Mouse (Mus musculus) liver, adult 2 months (tissue): ENCODE results near the gene Sass6. TPM values are rescaled to one million over a fixed set of nuclear protein-coding genes. Genes with fewer than 3 reads are reported as not detected.
A peak's percentile ranks its signal among the peaks of the same experiment; 100 is the strongest.
"Not testable (repeated sequence)": the region's sequence is repeated elsewhere in the genome, so short reads cannot be mapped to it uniquely, and the experiment has no call there.

Experiments
- DNase-seq: peaks from one replicate; pipeline ENCODE4 v3.0.0-alpha.2; 2011; ENCODE audit warnings: low read depth, low spot score; ENCODE audit errors: extremely low read depth
- H3K27ac ChIP-seq: fragments of 200-500 bp; replicated peaks from 2 replicates; pipeline ENCODE4 v1.5.1; 2012; ENCODE audit warnings: low read depth, mild to moderate bottlenecking, control low read depth, inconsistent platforms, low read length; ENCODE audit not compliant: insufficient read depth
- H3K27me3 ChIP-seq: fragments of 200-500 bp; 2 replicates; pipeline ENCODE4 v1.6.1; 2012; ENCODE audit warnings: mild to moderate bottlenecking, moderate library complexity, low read length, inconsistent platforms; ENCODE audit not compliant: control insufficient read depth, insufficient read depth
- H3K36me3 ChIP-seq: fragments of 200-500 bp; 2 replicates; pipeline ENCODE4 v1.6.1; 2012; ENCODE audit warnings: low read length, inconsistent platforms; ENCODE audit not compliant: control insufficient read depth, insufficient read depth
- H3K4me1 ChIP-seq: fragments of 200-500 bp; 2 replicates; pipeline ENCODE4 v1.6.1; 2011; ENCODE audit warnings: low read length; ENCODE audit not compliant: control insufficient read depth, insufficient read depth
- H3K4me3 ChIP-seq: fragments of 200-500 bp; 2 replicates; pipeline ENCODE4 v1.5.1; 2011; ENCODE audit warnings: low read depth, mild to moderate bottlenecking, control low read depth, low read length, moderate library complexity; ENCODE audit not compliant: insufficient read depth
- H3K79me2 ChIP-seq: fragments of 200-500 bp; 2 replicates; pipeline ENCODE4 v1.6.1; 2012; ENCODE audit warnings: inconsistent platforms, mild to moderate bottlenecking, low read length, moderate library complexity; ENCODE audit not compliant: control insufficient read depth, insufficient read depth
- H3K9ac ChIP-seq: fragments of 200-500 bp; 2 replicates; pipeline ENCODE4 v1.6.1; 2012; ENCODE audit warnings: low read depth, mild to moderate bottlenecking, control low read depth, inconsistent platforms, low read length
- CTCF ChIP-seq: fragments of 200-500 bp; IDR thresholded peaks from 2 replicates; pipeline ENCODE4 v1.5.1; 2011; ENCODE audit warnings: low read depth, low read length, control low read depth
- POLR2A ChIP-seq: fragments of 200-500 bp; IDR thresholded peaks from 2 replicates; pipeline ENCODE4 v1.6.1; 2011; ENCODE audit warnings: low read length, control low read depth; ENCODE audit not compliant: insufficient read depth; ENCODE audit errors: extremely low read depth
- WGBS: fragments of 180-500 bp; shearing (Covaris S2); methylation state at CpG from one replicate; pipeline ENCODE4 v1.1.7; 2018; 5-methylcytosine and 5-hydroxymethylcytosine counted together
- polyA plus RNA-seq: library from polyadenylated mRNA; depleted of rRNA; stranded (reverse); fragments of >200 nt; gene quantifications from 2 replicates; pipeline ENCODE4 v1.2.3, GENCODE M21; 2012
- total RNA-seq: library from RNA; depleted of rRNA; stranded (reverse); fragments of >200 nt; gene quantifications from 2 replicates; pipeline ENCODE4 v1.2.3, GENCODE M21; 2014

Sass6 gene
- total and polyA plus RNA-seq, 2 experiments: 0.28 to 1.3 TPM

DNA sequence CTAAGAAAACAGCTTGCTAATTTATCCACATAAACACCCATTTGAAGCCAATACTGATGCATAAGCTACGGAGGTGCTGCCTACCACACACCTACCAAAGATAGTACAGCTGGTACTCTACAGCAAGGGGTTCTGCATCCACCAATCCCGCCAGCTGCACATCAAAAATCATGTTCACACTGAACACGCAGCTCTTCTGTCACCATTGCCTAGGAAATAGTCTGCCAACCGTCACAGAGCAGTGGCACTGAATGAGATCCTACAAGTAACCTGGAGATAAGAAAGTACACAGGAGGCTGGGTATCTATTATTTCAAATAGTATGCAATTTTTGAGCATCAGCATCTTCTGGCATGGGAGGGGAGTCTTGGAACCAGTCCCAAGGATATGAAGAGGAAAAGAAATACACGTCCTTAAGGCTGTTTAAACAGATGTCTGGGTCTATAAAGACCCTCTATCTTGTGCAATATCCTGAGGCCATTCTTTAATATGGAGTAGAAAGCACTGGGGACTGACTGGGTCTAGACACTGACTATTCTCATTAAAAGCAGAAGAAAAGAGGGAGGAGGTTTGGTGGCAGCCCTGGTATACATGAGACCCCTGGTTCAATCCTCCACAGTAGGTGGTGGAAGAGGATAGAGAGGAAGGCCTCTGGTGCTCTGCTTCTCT is 58.6 kb downstream of the Sass6 start:
- Histone ChIP-seq H3K36me3 (peaks cover 12% of the 10 kb centered on the region; the same call in 1 of the 2 replicates), H3K27ac (no peak overlapping the region), H3K27me3 (no peaks in the 10 kb centered on the region), H3K79me2 (peaks cover 32% of the 10 kb centered on the region), H3K4me3 (no peak overlapping the region), H3K4me1 (peaks cover 5% of the 10 kb centered on the region), H3K9ac (no peak overlapping the region)
- WGBS: 73% methylated on average over 5 of the region's 5 CpGs
- TF ChIP-seq CTCF (no peak), POLR2A (no peak)
- no peak for DNase-seq

GRCm38 (mm10) chr3:116654051-116654450 is 59.3 kb downstream of the Sass6 start:
- not testable (repeated sequence) for DNase-seq, H3K27me3 ChIP-seq, H3K9ac ChIP-seq, H3K36me3 ChIP-seq, H3K4me3 ChIP-seq, H3K27ac ChIP-seq, H3K4me1 ChIP-seq
- peaks cover 35% of the 10 kb centered on the region for H3K79me2 ChIP-seq
- WGBS: 88% methylated on average over 11 of the region's 11 CpGs

DNA sequence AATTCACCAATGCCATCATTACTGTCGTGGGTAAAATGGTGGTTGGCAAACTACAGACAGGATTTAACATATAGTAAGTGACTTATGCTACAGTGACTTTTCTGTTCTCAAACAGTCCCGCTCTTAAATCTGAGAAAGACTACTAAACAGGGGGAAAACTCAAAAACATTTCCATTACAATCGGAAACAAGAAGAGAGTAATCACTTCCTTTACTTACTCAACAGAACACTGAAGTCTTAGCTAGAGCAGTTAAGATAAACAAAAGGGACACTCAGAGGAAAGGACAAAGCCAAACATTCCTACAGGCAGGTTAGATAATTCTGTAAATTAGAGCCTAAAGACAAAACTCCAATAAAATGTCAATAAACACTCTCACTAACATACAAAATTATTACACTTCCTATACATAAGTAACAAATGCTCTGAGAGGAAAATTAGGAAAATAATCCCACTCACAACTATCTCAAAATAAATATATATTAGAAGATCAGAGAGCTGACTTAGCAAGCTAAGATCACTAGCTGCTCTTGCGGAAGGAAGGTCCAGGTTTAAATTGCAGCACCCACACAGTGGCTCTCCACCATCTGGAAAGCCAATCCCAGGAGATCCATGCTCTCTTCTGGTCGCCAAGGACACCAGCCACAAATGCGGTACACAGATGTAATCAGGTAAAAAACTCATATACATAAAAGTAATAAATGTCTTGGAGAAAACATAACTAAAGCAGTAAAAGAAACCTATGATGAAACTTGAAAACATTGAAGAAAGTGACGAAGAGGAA is 61.6 kb downstream of the Sass6 start:
- Histone ChIP-seq H3K4me3 (no peak overlapping the region), H3K27ac (no peak overlapping the region), H3K9ac (no peak overlapping the region), H3K36me3 (no peaks in the 10 kb centered on the region), H3K27me3 (no peaks in the 10 kb centered on the region), H3K79me2 (peaks cover 42% of the 10 kb centered on the region), H3K4me1 (peaks cover 17% of the 10 kb centered on the region)
- no peak for DNase-seq
- TF ChIP-seq CTCF (no peak), POLR2A (no peak)
- 80% methylated on average over 7 of the region's 7 CpGs for WGBS

DNA sequence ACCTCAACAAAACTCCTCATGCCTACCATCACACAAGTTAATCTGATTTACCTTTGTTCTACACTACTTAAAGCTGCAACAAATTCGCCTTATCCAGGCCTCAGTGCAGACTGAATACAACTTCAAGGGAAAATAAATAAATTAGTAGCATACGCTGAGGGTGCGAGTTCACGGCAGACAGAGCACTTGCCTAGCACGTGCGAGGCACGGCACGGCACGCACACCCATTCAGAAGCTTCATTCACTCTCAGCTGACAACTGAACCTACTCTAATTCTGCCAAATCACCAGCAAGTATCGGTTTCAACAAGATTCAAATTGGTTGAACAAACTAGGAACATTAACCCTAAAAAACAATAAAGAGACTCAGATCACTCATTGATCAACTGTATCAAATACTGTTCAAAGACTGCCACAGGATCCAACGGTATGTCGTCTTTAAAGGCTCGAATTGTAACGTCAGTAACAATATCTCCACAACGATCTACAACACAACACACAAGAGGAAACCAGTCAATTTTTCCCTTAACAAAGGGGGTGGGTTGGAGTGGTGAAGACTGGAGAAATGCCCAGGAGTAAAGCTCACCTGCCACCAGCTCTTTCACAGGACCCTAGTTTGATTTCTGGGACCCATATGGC is 64.3 kb downstream of the Sass6 start:
- Histone ChIP-seq H3K9ac (no peak overlapping the region), H3K4me3 (no peak overlapping the region), H3K27ac (no peak overlapping the region), H3K27me3 (no peaks in the 10 kb centered on the region), H3K36me3 (no peaks in the 10 kb centered on the region), H3K4me1 (peaks cover 22% of the 10 kb centered on the region), H3K79me2 (peaks cover 34% of the 10 kb centered on the region; the same call in 1 of the 2 replicates)
- DNase-seq: peak; percentile 55
- no peak for TF ChIP-seq CTCF
- no peak for TF ChIP-seq POLR2A
- whole genome bisulfite sequencing: 62% methylated on average over 15 of the region's 15 CpGs

GRCm38 (mm10) chr3:116659856-116660430 is 65.2 kb downstream of the Sass6 start:
- Histone ChIP-seq H3K4me3 (no peak overlapping the region), H3K9ac (no peak overlapping the region), H3K79me2 (peaks cover 34% of the 10 kb centered on the region; the same call in 1 of the 2 replicates), H3K27ac (no peak overlapping the region), H3K4me1 (peaks cover 22% of the 10 kb centered on the region), H3K27me3 (no peaks in the 10 kb centered on the region), H3K36me3 (no peaks in the 10 kb centered on the region)
- no peak for DNase-seq
- 77% methylated on average over 13 of the region's 13 CpGs for WGBS
- TF ChIP-seq POLR2A (no peak), CTCF (no peak)
